Mouse (Mus musculus) olfactory bulb, adult 2 months (tissue): ENCODE data around the gene Ifi35.

Source experiments
- CTCF ChIP-seq: fragments of 200-500 bp; IDR thresholded peaks from 2 replicates; pipeline ENCODE4 v1.5.1; 2012; ENCODE audit warnings: low read depth, mild to moderate bottlenecking, low read length, moderate library complexity; ENCODE audit not compliant: insufficient read depth
- POLR2A ChIP-seq: fragments of 200-500 bp; IDR thresholded peaks from 2 replicates; pipeline ENCODE4 v1.6.1; 2012; ENCODE audit warnings: mild to moderate bottlenecking, low read depth, low read length, moderate library complexity; ENCODE audit not compliant: insufficient read depth

- TF ChIP-seq CTCF = no peak
- TF ChIP-seq POLR2A = no peak
These were observed 3.3 kb downstream of the Ifi35 start for GRCm38 (mm10) chr11:101451536-101451935.
